Mouse (Mus musculus) cortical plate, adult 2 months (tissue): Measurements from ENCODE around the gene Nudt7.

Experiments used
- CTCF ChIP-seq: fragments of 200-500 bp; IDR thresholded peaks from 2 replicates; pipeline ENCODE4 v1.5.1; 2011; ENCODE audit warnings: mild to moderate bottlenecking, control low read depth, low read length; ENCODE audit not compliant: insufficient read depth; ENCODE audit errors: extremely low read depth
- POLR2A ChIP-seq: fragments of 200-500 bp; IDR thresholded peaks from 2 replicates; pipeline ENCODE4 v1.6.1; 2011; ENCODE audit warnings: mild to moderate bottlenecking, low read length, control low read depth; ENCODE audit not compliant: insufficient read depth; ENCODE audit errors: extremely low read depth

DNA sequence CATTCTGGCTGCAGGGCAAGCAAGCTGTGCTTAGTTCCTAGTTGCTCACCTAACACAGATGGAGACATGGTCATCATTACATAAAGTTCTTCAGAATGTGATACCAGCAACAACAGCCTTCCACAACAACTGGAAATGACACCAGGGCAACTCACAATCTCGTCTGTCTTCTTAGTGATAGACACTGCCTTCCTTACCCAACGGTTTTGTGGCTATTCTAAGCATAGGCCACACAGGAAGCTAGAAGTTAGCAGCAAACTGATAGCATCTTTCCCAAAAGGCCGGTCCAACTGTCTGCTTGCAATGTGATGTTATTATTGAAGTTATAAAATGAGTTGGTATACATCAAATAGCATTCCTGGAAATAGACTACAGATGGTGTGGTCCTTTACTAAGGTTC, 9.7 kb upstream of the Nudt7 start:
- TF ChIP-seq CTCF (no peak), POLR2A (no peak)
